ENCODE assay signal across 15 mouse cellular contexts in the genomic region with DNA sequence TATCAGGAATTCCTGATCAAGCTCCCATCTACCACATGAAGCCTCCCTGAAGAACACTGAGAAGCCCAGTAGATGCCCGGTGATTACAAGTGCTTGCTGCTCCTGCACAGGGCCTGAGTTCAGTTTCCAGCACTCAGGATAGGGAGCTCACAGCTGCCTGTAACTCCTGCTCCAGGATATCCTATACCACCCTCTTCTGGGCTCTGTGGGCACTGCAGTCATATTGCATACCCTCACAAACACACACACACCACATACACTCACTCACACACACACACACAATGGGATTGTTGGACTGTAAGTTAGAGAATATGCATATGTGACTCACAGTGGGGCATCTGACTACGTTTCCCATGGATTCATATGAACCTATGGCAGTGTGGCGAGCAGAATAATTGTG. TPM values are rescaled to one million over a fixed set of nuclear protein-coding genes. Genes with fewer than 3 reads are reported as not detected.
DNase-seq lines count a peak whose midpoint lies in the region; ATAC-seq and TF ChIP-seq lines count a peak whose summit lies in the region.
"Had no signal": no experiment of that assay in that cellular context is flagged by ENCODE, and none has a peak within 500 bp of the region (broad histone marks: within the 10 kb centered on the region; RNA-seq: fewer than 3 reads in every experiment).

No protein-coding gene starts in this region.

- no peak for TF ChIP-seq EP300 in liver, postnatal 0 days (IDR thresholded peaks at IDR 0.05; ENCODE audit: low read depth)

- no peaks in the 10 kb centered on the region for H3K9me3 ChIP-seq in intestine, postnatal 0 days (ENCODE audit: control insufficient read depth)
- H3K9me3 ChIP-seq in intestine, embryonic 16.5 days (ENCODE audit: control insufficient read depth, low read length): no peaks in the 10 kb centered on the region
- no peaks in the 10 kb centered on the region for H3K9me3 ChIP-seq in liver, postnatal 0 days (ENCODE audit: low read length)
- no peaks in the 10 kb centered on the region for H3K9me3 ChIP-seq in liver, embryonic 11.5 days (ENCODE audit: control insufficient read depth, low read length)
- H3K9me3 ChIP-seq: hindbrain, embryonic 15.5 days; limb, embryonic 13.5 days had no signal

- H3K9ac ChIP-seq in intestine, postnatal 0 days (ENCODE audit: low read depth, low read length): no peak overlapping the region
- H3K9ac ChIP-seq in intestine, embryonic 16.5 days (ENCODE audit: low read depth, low read length): no peak overlapping the region
- no peak overlapping the region for H3K9ac ChIP-seq in liver, postnatal 0 days (replicated peaks)
- no peak overlapping the region for H3K9ac ChIP-seq in liver, embryonic 11.5 days (ENCODE audit: low read depth, low read length)
- H3K9ac ChIP-seq: hindbrain, embryonic 15.5 days; limb, embryonic 13.5 days had no signal

- H3K27ac ChIP-seq in intestine, postnatal 0 days (ENCODE audit: low read depth, low read length): no peak overlapping the region
- no peak overlapping the region for H3K27ac ChIP-seq in intestine, embryonic 16.5 days (ENCODE audit: low read length)
- no peak overlapping the region for H3K27ac ChIP-seq in liver, postnatal 0 days (ENCODE audit: low read depth)
- H3K27ac ChIP-seq in liver, embryonic 11.5 days (ENCODE audit: low read depth, low read length): no peak overlapping the region
- H3K27ac ChIP-seq: hindbrain, embryonic 15.5 days; limb, embryonic 13.5 days had no signal

- no peaks in the 10 kb centered on the region for H3K27me3 ChIP-seq in intestine, postnatal 0 days (replicated peaks; ENCODE audit: control insufficient read depth, insufficient read depth, low read length)
- H3K27me3 ChIP-seq in intestine, embryonic 16.5 days (replicated peaks; ENCODE audit: control insufficient read depth, insufficient read depth, low read length): no peaks in the 10 kb centered on the region
- H3K27me3 ChIP-seq in liver, postnatal 0 days (ENCODE audit: insufficient read depth, low read length): no peaks in the 10 kb centered on the region
- no peaks in the 10 kb centered on the region for H3K27me3 ChIP-seq in liver, embryonic 11.5 days (replicated peaks; ENCODE audit: control insufficient read depth, insufficient read depth, low read length)
- H3K27me3 ChIP-seq: hindbrain, embryonic 15.5 days; limb, embryonic 13.5 days had no signal

- no peaks in the 10 kb centered on the region for H3K36me3 ChIP-seq in intestine, postnatal 0 days (ENCODE audit: control insufficient read depth, insufficient read depth)
- no peaks in the 10 kb centered on the region for H3K36me3 ChIP-seq in intestine, embryonic 16.5 days (ENCODE audit: control insufficient read depth, insufficient read depth, low read length)
- no peaks in the 10 kb centered on the region for H3K36me3 ChIP-seq in liver, postnatal 0 days (replicated peaks; ENCODE audit: insufficient read depth, low read length)
- H3K36me3 ChIP-seq in liver, embryonic 11.5 days (ENCODE audit: control insufficient read depth, insufficient read depth, low read length): no peaks in the 10 kb centered on the region
- H3K36me3 ChIP-seq: hindbrain, embryonic 15.5 days; limb, embryonic 13.5 days had no signal

- no peak overlapping the region for H3K4me3 ChIP-seq in intestine, postnatal 0 days (ENCODE audit: low read depth, low read length)
- H3K4me3 ChIP-seq in intestine, embryonic 16.5 days (ENCODE audit: low read length): no peak overlapping the region
- no peak overlapping the region for H3K4me3 ChIP-seq in liver, postnatal 0 days (ENCODE audit: low read depth, low read length)
- H3K4me3 ChIP-seq in liver, embryonic 11.5 days (ENCODE audit: low read depth, low read length): no peak overlapping the region
- H3K4me3 ChIP-seq: hindbrain, embryonic 15.5 days; limb, embryonic 13.5 days had no signal

- WGBS in intestine, postnatal 0 days: 89% methylated on average over 3 of the region's 3 CpGs
- WGBS in intestine, embryonic 16.5 days: 89% methylated on average over 3 of the region's 3 CpGs
- WGBS in liver, postnatal 0 days (ENCODE audit: insufficient replicate concordance): 66% methylated on average over 3 of the region's 3 CpGs
- 90% methylated on average over 3 of the region's 3 CpGs for WGBS in liver, embryonic 11.5 days

- H3K4me1 ChIP-seq in intestine, postnatal 0 days (replicated peaks; ENCODE audit: control insufficient read depth, insufficient read depth, low read length): no peaks in the 10 kb centered on the region
- no peaks in the 10 kb centered on the region for H3K4me1 ChIP-seq in intestine, embryonic 16.5 days (ENCODE audit: control insufficient read depth, insufficient read depth, low read length)
- no peaks in the 10 kb centered on the region for H3K4me1 ChIP-seq in liver, postnatal 0 days (ENCODE audit: insufficient read depth)
- H3K4me1 ChIP-seq in liver, embryonic 11.5 days (replicated peaks; ENCODE audit: control insufficient read depth, insufficient read depth, low read length): no peaks in the 10 kb centered on the region
- H3K4me1 ChIP-seq: limb, embryonic 13.5 days had no signal

- no peak overlapping the region for H3K4me2 ChIP-seq in intestine, postnatal 0 days (replicated peaks; ENCODE audit: low read depth)
- no peak overlapping the region for H3K4me2 ChIP-seq in intestine, embryonic 16.5 days (ENCODE audit: low read depth, low read length)
- H3K4me2 ChIP-seq in liver, postnatal 0 days (ENCODE audit: low read depth, low read length): no peak overlapping the region
- H3K4me2 ChIP-seq in liver, embryonic 11.5 days: no peak overlapping the region
- H3K4me2 ChIP-seq: heart, embryonic 11.5 days; hindbrain, embryonic 15.5 days; limb, embryonic 13.5 days had no signal

- ATAC-seq in intestine, postnatal 0 days: no peak
- ATAC-seq in intestine, embryonic 16.5 days: no peak
- ATAC-seq in liver, postnatal 0 days: no peak
- no peak for ATAC-seq in liver, embryonic 11.5 days (replicated peaks; ENCODE audit: low FRiP score)
- ATAC-seq: midbrain, embryonic 16.5 days had no signal

- TF ChIP-seq CTCF in intestine, postnatal 0 days (IDR thresholded peaks at IDR 0.05; ENCODE audit: low read depth): peak; percentile 35; the same call in 1 of the 2 replicates
- 0 out of 2 replicates have a peak, but pooled peaks have one; percentile 21 for TF ChIP-seq CTCF in liver, postnatal 0 days (IDR thresholded peaks at IDR 0.05; ENCODE audit: low read depth)

- no peak for DNase-seq in liver, postnatal 0 days
- DNase-seq in liver, embryonic 11.5 days (ENCODE audit: low spot score): no peak
- peak; percentile 5 for DNase-seq in 416B (ENCODE audit: low read depth)
- peak; percentile 50 for DNase-seq in ES-CJ7 (ENCODE audit: low read depth, low spot score)
- no peak for DNase-seq in ovary, adult 18-20 months (ENCODE audit: low spot score)
- DNase-seq in cerebellum, adult 11-12 months: no peak
- DNase-seq: gastrocnemius, postnatal 36 days; lung, adult 18-20 months; thymus, postnatal 36 days had no signal

RNA-seq across cellular contexts. Expression of gene Grin2b, which starts 55.9 kb away (rescaled TPM):
- not detected in 2 replicates for polyA plus RNA-seq in intestine, postnatal 0 days (2015; fragmentation: Nextera tagmentation; extraction: Ambion mirVana)
- 0.05 TPM in 1 of 2 replicates, not detected in the other for polyA plus RNA-seq in intestine, embryonic 16.5 days (2015; fragmentation: Nextera tagmentation; extraction: Ambion mirVana)
- polyA plus RNA-seq in liver, postnatal 0 days (2015; fragmentation: Nextera tagmentation; extraction: Ambion mirVana): 0.45 and 0.46 TPM in 2 replicates
- 0.04 and 0.32 TPM in 2 replicates for polyA plus RNA-seq in liver, embryonic 11.5 days (2014; fragmentation: Nextera tagmentation; extraction: Ambion mirVana)

Comparison
In these comparisons a context has a peak if more than half of its experiments do, and no peak if none do; other contexts are left out.
1. DNase-seq: peak in 416B (single experiment) and ES-CJ7 (single experiment); none in liver, postnatal 0 days (single experiment), liver, embryonic 11.5 days (single experiment), ovary, adult 18-20 months (single experiment) and cerebellum, adult 11-12 months (single experiment).